Mouse (Mus musculus): ENCODE data around the gene Pcyox1. TPM values are rescaled to one million over a fixed set of nuclear protein-coding genes. Genes with fewer than 3 reads are reported as not detected.

The Pcyox1 gene
- total RNA-seq (2012; rRNA removed), result 41.5 and 58.5 TPM in 2 replicates

GRCm38 (mm10) chr6:86396581-86397256 lies at the start of gene Pcyox1:
Gene Pcyox1 (minus strand): TSS chr6:86397154.
- H3K4me3 ChIP-seq (ENCODE audit: insufficient read depth in 1 of 2, low read depth in 1 of 2, low read length in 2 of 2, poor library complexity in 1 of 2, severe bottlenecking in 1 of 2), result peak within 1 kb of the TSS; percentile 88 to 94
- no peaks in the 10 kb centered on the region for H3K9me3 ChIP-seq (ENCODE audit: control insufficient read depth, insufficient read depth, low read depth, low read length)
- peaks cover 6 to 7% of the 10 kb centered on the region in 2 experiments; a peak in 2 of 4 replicates for H3K4me1 ChIP-seq (ENCODE audit: control insufficient read depth in 2 of 2, insufficient read depth in 2 of 2, low read length in 2 of 2, poor library complexity in 1 of 2)
- in situ Hi-C loops (cut with MboI; ENCODE audit: low sequenced_read_pairs in 2 of 2, unreplicated experiment in 2 of 2), result no loop called here
- peak within 1 kb of the TSS; percentile 84 for H3K9ac ChIP-seq (ENCODE audit: insufficient read depth, low read depth, low read length, poor library complexity, severe bottlenecking)
- TF ChIP-seq CHD2 (IDR thresholded peaks at IDR 0.05; ENCODE audit: low read depth, low read length) (no peak), HCFC1 (IDR thresholded peaks at IDR 0.05; ENCODE audit: borderline replicate concordance, insufficient read depth, low read length) (peak; percentile 14; the same call in 1 of the 2 replicates)
- no peak within 1 kb of the TSS for H3K27ac ChIP-seq (ENCODE audit: insufficient read depth, low read depth, low read length, poor library complexity, severe bottlenecking)
- peaks cover 14% of the 10 kb centered on the region; the same call in 1 of the 2 replicates for H3K36me3 ChIP-seq (ENCODE audit: control insufficient read depth, insufficient read depth, low read length, poor library complexity, severe bottlenecking)
- peak; percentile 74 for DNase-seq (ENCODE audit: low read depth, low spot score)

DNA sequence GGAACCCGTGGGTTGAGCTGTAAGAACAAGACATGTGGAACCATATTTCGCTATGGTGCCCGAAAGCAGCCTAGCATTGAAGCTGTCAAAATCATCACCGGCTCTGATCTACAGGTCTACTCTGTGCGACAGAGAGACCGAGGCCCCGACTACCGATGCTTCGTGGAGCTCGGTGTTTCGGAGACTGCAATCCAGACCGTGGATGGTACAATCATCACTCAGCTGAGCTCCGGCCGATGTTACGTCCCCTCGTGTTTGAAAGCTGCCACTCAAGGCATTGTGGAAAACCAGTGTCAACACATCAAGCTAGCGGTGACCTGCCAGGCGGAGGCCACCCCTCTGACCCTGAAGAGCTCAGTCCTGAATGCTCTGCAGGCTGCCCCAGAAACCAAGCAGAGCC lies 48.6 kb upstream of the Pcyox1 start:
- Histone ChIP-seq H3K36me3 (ENCODE audit: control insufficient read depth, insufficient read depth, low read length, poor library complexity, severe bottlenecking) (peaks cover 21% of the 10 kb centered on the region), H3K9me3 (ENCODE audit: control insufficient read depth, insufficient read depth, low read depth, low read length) (no peaks in the 10 kb centered on the region), H3K4me1 (ENCODE audit: control insufficient read depth in 2 of 2, insufficient read depth in 2 of 2, low read length in 2 of 2, poor library complexity in 1 of 2) (peaks cover 0 to 2% of the 10 kb centered on the region in 2 experiments; a peak in 1 of 4 replicates), H3K9ac (ENCODE audit: insufficient read depth, low read depth, low read length, poor library complexity, severe bottlenecking) (no peak overlapping the region), H3K27ac (ENCODE audit: insufficient read depth, low read depth, low read length, poor library complexity, severe bottlenecking) (no peak overlapping the region; the same call in 1 of the 2 replicates), H3K4me3 (ENCODE audit: insufficient read depth in 1 of 2, low read depth in 1 of 2, low read length in 2 of 2, poor library complexity in 1 of 2, severe bottlenecking in 1 of 2) (no peak overlapping the region)
- in situ Hi-C loops (cut with MboI; ENCODE audit: low sequenced_read_pairs in 2 of 2, unreplicated experiment in 2 of 2), result no loop called here
- no peak for TF ChIP-seq ZC3H11A (IDR thresholded peaks at IDR 0.05; ENCODE audit: borderline replicate concordance, low read depth, low read length)
- no peak for TF ChIP-seq ZNF384 (IDR thresholded peaks at IDR 0.05; ENCODE audit: low read depth, low read length)
- TF ChIP-seq CHD2 (IDR thresholded peaks at IDR 0.05; ENCODE audit: low read depth, low read length), result no peak
- no peak for TF ChIP-seq HCFC1 (IDR thresholded peaks at IDR 0.05; ENCODE audit: borderline replicate concordance, insufficient read depth, low read length)
- no peak for TF ChIP-seq MAFK (IDR thresholded peaks at IDR 0.05; ENCODE audit: insufficient read depth, low read depth, low read length)
- no peak for DNase-seq (ENCODE audit: low read depth, low spot score)

DNA sequence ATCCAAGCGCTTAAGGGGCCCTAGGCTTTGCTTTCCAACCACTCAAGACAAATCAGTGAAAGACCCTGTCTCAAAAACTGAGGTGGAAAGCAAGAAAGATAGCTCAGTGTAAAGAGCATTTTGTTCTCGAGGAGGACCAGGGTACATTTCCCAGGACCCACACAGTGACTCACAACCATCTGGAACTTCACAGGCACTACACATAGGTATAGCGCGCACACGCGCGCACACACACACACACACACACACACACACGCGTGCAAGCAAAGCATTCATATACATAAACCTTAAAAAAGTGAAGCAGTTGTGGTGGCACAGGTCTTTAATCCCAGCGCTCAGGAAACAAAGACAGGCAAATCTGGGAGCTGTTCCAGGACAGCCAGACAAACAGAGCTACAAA lies 44.6 kb upstream of the Pcyox1 start:
- TF ChIP-seq HCFC1 (IDR thresholded peaks at IDR 0.05; ENCODE audit: borderline replicate concordance, insufficient read depth, low read length), result no peak
- no peak for TF ChIP-seq ZC3H11A (IDR thresholded peaks at IDR 0.05; ENCODE audit: borderline replicate concordance, low read depth, low read length)
- no peak for TF ChIP-seq ZNF384 (IDR thresholded peaks at IDR 0.05; ENCODE audit: low read depth, low read length)
- no peak for TF ChIP-seq MAFK (IDR thresholded peaks at IDR 0.05; ENCODE audit: insufficient read depth, low read depth, low read length)
- TF ChIP-seq CHD2 (IDR thresholded peaks at IDR 0.05; ENCODE audit: low read depth, low read length), result no peak
- no peaks in the 10 kb centered on the region for H3K9me3 ChIP-seq (ENCODE audit: control insufficient read depth, insufficient read depth, low read depth, low read length)
- peaks cover 0 to 4% of the 10 kb centered on the region in 2 experiments; a peak in 1 of 4 replicates for H3K4me1 ChIP-seq (ENCODE audit: control insufficient read depth in 2 of 2, insufficient read depth in 2 of 2, low read length in 2 of 2, poor library complexity in 1 of 2)
- DNase-seq (ENCODE audit: low read depth, low spot score), result no peak
- H3K36me3 ChIP-seq (ENCODE audit: control insufficient read depth, insufficient read depth, low read length, poor library complexity, severe bottlenecking), result peaks cover 12% of the 10 kb centered on the region
- H3K9ac ChIP-seq (ENCODE audit: insufficient read depth, low read depth, low read length, poor library complexity, severe bottlenecking), result no peak overlapping the region
- in situ Hi-C loops (cut with MboI; ENCODE audit: low sequenced_read_pairs in 2 of 2, unreplicated experiment in 2 of 2), result no loop called here
- H3K27ac ChIP-seq (ENCODE audit: insufficient read depth, low read depth, low read length, poor library complexity, severe bottlenecking), result no peak overlapping the region
- H3K4me3 ChIP-seq (ENCODE audit: insufficient read depth in 1 of 2, low read depth in 1 of 2, low read length in 2 of 2, poor library complexity in 1 of 2, severe bottlenecking in 1 of 2), result no peak overlapping the region

DNA sequence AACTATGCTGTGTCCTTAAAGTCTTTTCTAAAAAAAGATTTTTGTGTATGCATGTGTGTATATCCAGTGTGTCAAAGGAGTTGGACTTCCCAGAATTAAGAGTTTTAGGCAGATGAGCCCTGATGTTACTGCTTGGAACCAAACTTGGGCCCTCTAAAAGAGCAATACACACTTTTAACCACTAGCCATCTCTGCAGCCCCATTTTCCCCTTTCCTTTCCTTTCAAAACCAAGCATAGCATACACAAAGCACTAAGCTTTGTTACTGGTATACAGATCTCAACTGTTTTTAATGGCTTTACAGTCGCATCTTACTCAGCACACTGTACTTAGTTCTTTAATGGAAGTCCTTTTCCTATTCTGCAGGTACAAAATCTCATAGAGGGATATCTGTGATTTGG lies 42.6 kb upstream of the Pcyox1 start:
- peak overlapping the region; percentile 90 to 97; a peak in 3 of 4 replicates for H3K4me3 ChIP-seq (ENCODE audit: insufficient read depth in 1 of 2, low read depth in 1 of 2, low read length in 2 of 2, poor library complexity in 1 of 2, severe bottlenecking in 1 of 2)

More for the DNA sequence above, 42.6 kb upstream of the Pcyox1 start:
- Histone ChIP-seq H3K27ac (ENCODE audit: insufficient read depth, low read depth, low read length, poor library complexity, severe bottlenecking) (no peak overlapping the region; the same call in 1 of the 2 replicates), H3K36me3 (ENCODE audit: control insufficient read depth, insufficient read depth, low read length, poor library complexity, severe bottlenecking) (peaks cover 6% of the 10 kb centered on the region), H3K9ac (ENCODE audit: insufficient read depth, low read depth, low read length, poor library complexity, severe bottlenecking) (peak overlapping the region; percentile 60; the same call in 1 of the 2 replicates), H3K9me3 (ENCODE audit: control insufficient read depth, insufficient read depth, low read depth, low read length) (no peaks in the 10 kb centered on the region), H3K4me1 (ENCODE audit: control insufficient read depth in 2 of 2, insufficient read depth in 2 of 2, low read length in 2 of 2, poor library complexity in 1 of 2) (peaks cover 0 to 4% of the 10 kb centered on the region in 2 experiments; a peak in 1 of 4 replicates)
- no peak for TF ChIP-seq ZC3H11A (IDR thresholded peaks at IDR 0.05; ENCODE audit: borderline replicate concordance, low read depth, low read length)
- no peak for TF ChIP-seq ZNF384 (IDR thresholded peaks at IDR 0.05; ENCODE audit: low read depth, low read length)
- TF ChIP-seq HCFC1 (IDR thresholded peaks at IDR 0.05; ENCODE audit: borderline replicate concordance, insufficient read depth, low read length), result no peak
- no peak for TF ChIP-seq CHD2 (IDR thresholded peaks at IDR 0.05; ENCODE audit: low read depth, low read length)
- no peak for TF ChIP-seq MAFK (IDR thresholded peaks at IDR 0.05; ENCODE audit: insufficient read depth, low read depth, low read length)
- DNase-seq (ENCODE audit: low read depth, low spot score), result no peak
- in situ Hi-C loops (cut with MboI; ENCODE audit: low sequenced_read_pairs in 2 of 2, unreplicated experiment in 2 of 2), result no loop called here

All from ES-E14 (cell line).